Mouse (Mus musculus) neural tube, embryonic 13.5 days (tissue): Measurements from ENCODE around the gene Map2k4. TPM values are rescaled to one million over a fixed set of nuclear protein-coding genes. Genes with fewer than 3 reads are reported as not detected.

Experiments
- ATAC-seq: fragments of 200-750 bp; cut with Nextera tagmentation; 2 replicates; pipeline ENCODE4 v1.8.0; 2017; ENCODE audit warnings: low read depth, mild to moderate bottlenecking, moderate TSS enrichment, moderate library complexity
- H3K27ac ChIP-seq: fragments of 300-500 bp; sonication (generic); replicated peaks from 2 replicates; pipeline ENCODE4 v1.5.1; 2015; ENCODE audit warnings: moderate library complexity, mild to moderate bottlenecking, inconsistent platforms
- H3K27me3 ChIP-seq: fragments of 300-500 bp; sonication (generic); 2 replicates; pipeline ENCODE4 v1.6.1; 2015; ENCODE audit warnings: mild to moderate bottlenecking, inconsistent platforms
- H3K36me3 ChIP-seq: fragments of 300-500 bp; sonication (generic); 2 replicates; pipeline ENCODE4 v1.6.1; 2015; ENCODE audit warnings: mild to moderate bottlenecking, inconsistent platforms
- H3K4me1 ChIP-seq: fragments of 300-500 bp; sonication (generic); replicated peaks from 2 replicates; pipeline ENCODE4 v1.6.1; 2015; ENCODE audit warnings: inconsistent platforms
- H3K4me2 ChIP-seq: fragments of 300-500 bp; sonication (generic); 2 replicates; pipeline ENCODE4 v1.6.1; 2015; ENCODE audit warnings: inconsistent platforms, mild to moderate bottlenecking, moderate library complexity
- H3K4me3 ChIP-seq: fragments of 300-500 bp; sonication (generic); 2 replicates; pipeline ENCODE4 v1.5.1; 2015; ENCODE audit warnings: mild to moderate bottlenecking, inconsistent platforms
- H3K9ac ChIP-seq: fragments of 300-500 bp; sonication (generic); 2 replicates; pipeline ENCODE4 v1.6.1; 2015; ENCODE audit warnings: moderate library complexity, mild to moderate bottlenecking, inconsistent platforms
- H3K9me3 ChIP-seq: fragments of 300-500 bp; sonication (generic); 2 replicates; pipeline ENCODE4 v1.6.1; 2016; ENCODE audit warnings: inconsistent platforms
- WGBS: fragments of 180-500 bp; shearing (Covaris S2); methylation state at CpG from one replicate; pipeline ENCODE4 v1.1.7; 2015; 5-methylcytosine and 5-hydroxymethylcytosine counted together
- polyA plus RNA-seq: library from polyadenylated mRNA; unstranded; fragments of >200 nt; fragmentation: Nextera tagmentation; extraction: Ambion mirVana; gene quantifications from 2 replicates; pipeline ENCODE4 v1.2.1, GENCODE M21; 2015

The Map2k4 gene
- polyA plus RNA-seq, 1 experiment from 2014 or later, result 80.9 TPM

GRCm38 (mm10) chr11:65678824-65679402, 109.2 kb downstream of the Map2k4 start:
- Histone ChIP-seq H3K9me3 (no peaks in the 10 kb centered on the region), H3K4me1 (peaks cover 4% of the 10 kb centered on the region; the same call in 1 of the 2 replicates), H3K27me3 (no peaks in the 10 kb centered on the region), H3K27ac (no peak overlapping the region), H3K4me3 (no peak overlapping the region), H3K4me2 (0 out of 2 replicates have a peak overlapping the region, but pooled peaks have one; percentile 26), H3K9ac (no peak overlapping the region), H3K36me3 (peaks cover 4% of the 10 kb centered on the region; the same call in 1 of the 2 replicates)
- peak; percentile 59; the same call in 1 of the 2 replicates for ATAC-seq
- 35% methylated on average over 12 of the region's 12 CpGs for WGBS

- Histone ChIP-seq H3K9ac (no peak overlapping the region), H3K27me3 (no peaks in the 10 kb centered on the region), H3K27ac (no peak overlapping the region), H3K9me3 (no peaks in the 10 kb centered on the region), H3K4me1 (peaks cover 4% of the 10 kb centered on the region; the same call in 1 of the 2 replicates), H3K36me3 (no peaks in the 10 kb centered on the region), H3K4me2 (no peak overlapping the region), H3K4me3 (no peak overlapping the region)
- no peak for ATAC-seq
- WGBS, result 76% methylated on average over 6 of the region's 6 CpGs
Observed at GRCm38 (mm10) chr11:65667348-65667969, 120.6 kb downstream of the Map2k4 start.

GRCm38 (mm10) chr11:65664903-65665302, 123.2 kb downstream of the Map2k4 start:
- Histone ChIP-seq H3K9me3 (0 out of 2 replicates have a peak, but pooled peaks cover 2% of the 10 kb centered on the region), H3K4me2 (no peak overlapping the region), H3K27me3 (no peaks in the 10 kb centered on the region), H3K9ac (no peak overlapping the region), H3K27ac (no peak overlapping the region), H3K36me3 (no peaks in the 10 kb centered on the region), H3K4me1 (peaks cover 4% of the 10 kb centered on the region; the same call in 1 of the 2 replicates), H3K4me3 (no peak overlapping the region)
- ATAC-seq, result no peak
- WGBS, result 65% methylated on average over 6 of the region's 6 CpGs

- H3K27ac ChIP-seq, result no peak overlapping the region
- H3K4me3 ChIP-seq, result no peak overlapping the region
- H3K36me3 ChIP-seq, result no peaks in the 10 kb centered on the region
- ATAC-seq, result no peak
- no peak overlapping the region for H3K9ac ChIP-seq
- WGBS, result 83% methylated on average over 8 of the region's 8 CpGs
- peaks cover 4% of the 10 kb centered on the region; the same call in 1 of the 2 replicates for H3K4me1 ChIP-seq
- H3K27me3 ChIP-seq, result no peaks in the 10 kb centered on the region
- H3K9me3 ChIP-seq, result peaks cover 2% of the 10 kb centered on the region; the same call in 1 of the 2 replicates
- no peak overlapping the region for H3K4me2 ChIP-seq
Observed at GRCm38 (mm10) chr11:65661790-65662522, 126.1 kb downstream of the Map2k4 start.

GRCm38 (mm10) chr11:65653932-65654331, 134.2 kb downstream of the Map2k4 start:
- 84% methylated on average over 8 of the region's 8 CpGs for WGBS
- no peak overlapping the region for H3K9ac ChIP-seq
- no peak for ATAC-seq
- no peaks in the 10 kb centered on the region for H3K27me3 ChIP-seq
- no peaks in the 10 kb centered on the region for H3K36me3 ChIP-seq
- H3K4me2 ChIP-seq, result no peak overlapping the region
- H3K27ac ChIP-seq, result no peak overlapping the region
- no peak overlapping the region for H3K4me3 ChIP-seq
- H3K9me3 ChIP-seq, result no peaks in the 10 kb centered on the region; the same call in 1 of the 2 replicates
- H3K4me1 ChIP-seq, result no peaks in the 10 kb centered on the region

GRCm38 (mm10) chr11:65651426-65651825, 136.7 kb downstream of the Map2k4 start:
- no peak overlapping the region for H3K27ac ChIP-seq
- ATAC-seq, result no peak
- WGBS, result 80% methylated on average over 7 of the region's 7 CpGs
- no peak overlapping the region for H3K4me3 ChIP-seq
- no peak overlapping the region for H3K9ac ChIP-seq
- no peaks in the 10 kb centered on the region for H3K27me3 ChIP-seq
- H3K4me1 ChIP-seq, result no peaks in the 10 kb centered on the region
- no peaks in the 10 kb centered on the region for H3K36me3 ChIP-seq
- no peak overlapping the region for H3K4me2 ChIP-seq
- no peaks in the 10 kb centered on the region for H3K9me3 ChIP-seq

- no peak overlapping the region for H3K4me3 ChIP-seq
- no peak for ATAC-seq
- no peaks in the 10 kb centered on the region for H3K36me3 ChIP-seq
- H3K27me3 ChIP-seq, result no peaks in the 10 kb centered on the region
- 70% methylated on average over 4 of the region's 4 CpGs for WGBS
- no peak overlapping the region for H3K4me2 ChIP-seq
- no peak overlapping the region for H3K27ac ChIP-seq
- no peak overlapping the region for H3K9ac ChIP-seq
- H3K9me3 ChIP-seq, result no peaks in the 10 kb centered on the region
- H3K4me1 ChIP-seq, result no peaks in the 10 kb centered on the region
Observed at GRCm38 (mm10) chr11:65649956-65650715, 138.0 kb downstream of the Map2k4 start.

- WGBS, result 84% methylated on average over 4 of the region's 4 CpGs
- no peak overlapping the region for H3K27ac ChIP-seq
Observed at GRCm38 (mm10) chr11:65649469-65649868, 138.6 kb downstream of the Map2k4 start.

GRCm38 (mm10) chr11:65646314-65646713, 141.8 kb downstream of the Map2k4 start:
- H3K27ac ChIP-seq, result no peak overlapping the region
- no peak overlapping the region for H3K9ac ChIP-seq
- no peak for ATAC-seq
- no peaks in the 10 kb centered on the region for H3K27me3 ChIP-seq
- no peaks in the 10 kb centered on the region for H3K9me3 ChIP-seq
- WGBS, result 83% methylated on average over 5 of the region's 5 CpGs
- H3K4me2 ChIP-seq, result no peak overlapping the region
- H3K4me1 ChIP-seq, result no peaks in the 10 kb centered on the region
- no peak overlapping the region for H3K4me3 ChIP-seq
- H3K36me3 ChIP-seq, result no peaks in the 10 kb centered on the region

More at GRCm38 (mm10) chr11:65649469-65649868, 138.6 kb downstream of the Map2k4 start:
- no peak for ATAC-seq
- Histone ChIP-seq H3K4me1 (no peaks in the 10 kb centered on the region), H3K4me3 (no peak overlapping the region), H3K27me3 (no peaks in the 10 kb centered on the region), H3K4me2 (no peak overlapping the region), H3K36me3 (no peaks in the 10 kb centered on the region), H3K9me3 (no peaks in the 10 kb centered on the region), H3K9ac (no peak overlapping the region)

GRCm38 (mm10) chr11:65644539-65644938, 143.6 kb downstream of the Map2k4 start:
- H3K4me2 ChIP-seq, result no peak overlapping the region
- H3K9ac ChIP-seq, result no peak overlapping the region
- WGBS, result 59% methylated on average over 4 of the region's 4 CpGs
- no peaks in the 10 kb centered on the region for H3K36me3 ChIP-seq
- ATAC-seq, result no peak
- H3K9me3 ChIP-seq, result no peaks in the 10 kb centered on the region
- H3K27ac ChIP-seq, result no peak overlapping the region
- H3K4me1 ChIP-seq, result no peaks in the 10 kb centered on the region
- H3K4me3 ChIP-seq, result no peak overlapping the region
- no peaks in the 10 kb centered on the region for H3K27me3 ChIP-seq

- no peak overlapping the region for H3K27ac ChIP-seq
- H3K27me3 ChIP-seq, result no peaks in the 10 kb centered on the region
- no peaks in the 10 kb centered on the region for H3K4me1 ChIP-seq
- no peak for ATAC-seq
- H3K36me3 ChIP-seq, result no peaks in the 10 kb centered on the region
- H3K9me3 ChIP-seq, result no peaks in the 10 kb centered on the region
- no peak overlapping the region for H3K9ac ChIP-seq
- 86% methylated on average over 6 of the region's 6 CpGs for WGBS
- no peak overlapping the region for H3K4me2 ChIP-seq
- no peak overlapping the region for H3K4me3 ChIP-seq
Observed at GRCm38 (mm10) chr11:65640261-65640660, 147.8 kb downstream of the Map2k4 start.
